Mouse (Mus musculus) G1E (cell line): ENCODE measurements around the gene Galnt17. TPM values are rescaled to one million over a fixed set of nuclear protein-coding genes. Genes with fewer than 3 reads are reported as not detected.

Source experiments
- ATAC-seq: 2 replicates; pipeline ENCODE4 v1.8.0; 2016; ENCODE audit warnings: mild to moderate bottlenecking; ENCODE audit not compliant: insufficient number of reproducible peaks, poor library complexity, low FRiP score, severe bottlenecking; ENCODE audit errors: extremely low read depth
- DNase-seq: peaks from one replicate; pipeline ENCODE4 v3.0.0; 2012; ENCODE audit warnings: low spot score
- H3K27me3 ChIP-seq: 2 replicates; pipeline ENCODE4 v1.6.1; 2012; ENCODE audit warnings: mild to moderate bottlenecking, low read length, inconsistent platforms; ENCODE audit not compliant: insufficient read depth
- H3K36me3 ChIP-seq: replicated peaks from 2 replicates; pipeline ENCODE3; 2012; ENCODE audit warnings: mild to moderate bottlenecking, inconsistent platforms
- H3K4me1 ChIP-seq: 2 replicates; pipeline ENCODE4 v1.6.1; 2012; ENCODE audit warnings: low read depth, low read length, inconsistent platforms, mixed read lengths; ENCODE audit not compliant: insufficient read depth
- H3K4me3 ChIP-seq: 2 replicates; pipeline ENCODE4 v1.5.1; 2012; ENCODE audit warnings: low read depth, mild to moderate bottlenecking, inconsistent platforms, low read length, moderate library complexity, mixed read lengths
- H3K9me3 ChIP-seq: replicated peaks from 2 replicates; pipeline ENCODE4 v1.6.1; 2012; ENCODE audit warnings: inconsistent platforms
- CTCF ChIP-seq: IDR thresholded peaks from 2 replicates; pipeline ENCODE4 v1.5.1; 2012; ENCODE audit warnings: low read depth, low read length, inconsistent platforms, mixed read lengths
- GATA1 ChIP-seq: IDR thresholded peaks from 2 replicates; pipeline ENCODE4 v1.6.1; 2012; ENCODE audit warnings: borderline replicate concordance, low read length, inconsistent platforms, mixed read lengths
- GATA2 ChIP-seq: IDR thresholded peaks from 2 replicates; pipeline ENCODE4 v1.6.1; 2012; ENCODE audit warnings: low read depth, low read length, inconsistent platforms, borderline replicate concordance
- POLR2AphosphoS5 ChIP-seq: IDR thresholded peaks from 2 replicates; pipeline ENCODE4 v1.6.1; 2012; ENCODE audit warnings: low read depth, low read length, inconsistent platforms; ENCODE audit not compliant: insufficient replicate concordance
- TAL1 ChIP-seq: conservative IDR thresholded peaks from 2 replicates; pipeline ENCODE4 v1.6.1; 2012; ENCODE audit warnings: low read depth, low read length, inconsistent platforms, mixed read lengths
- polyA plus RNA-seq: library from polyadenylated mRNA; stranded (reverse); fragments of >175 nt; gene quantifications from 2 replicates; pipeline ENCODE4 v1.2.3, GENCODE M21; 2012
- total RNA-seq, 2 experiments: library from RNA; stranded (forward) in 1 of 2; stranded (reverse) in 1 of 2; fragments of 200-1000 nt in 1 of 2; fragments of >200 nt in 1 of 2; fragmentation: Nextera tagmentation in 1 of 2; gene quantifications; 2 replicates each; pipeline ENCODE4 v1.2.3; 2014 to 2017

Galnt17 gene
- total and polyA plus RNA-seq, 3 experiments: 0.22 TPM; not detected in 2

- no peaks in the 10 kb centered on the region for H3K4me1 ChIP-seq
- H3K4me3 ChIP-seq: no peak overlapping the region
- peaks cover 31% of the 10 kb centered on the region for H3K9me3 ChIP-seq
- H3K27me3 ChIP-seq: no peaks in the 10 kb centered on the region
- DNase-seq (no peak), ATAC-seq (no peak)
- TF ChIP-seq GATA2 (no peak), POLR2AphosphoS5 (no peak), TAL1 (no peak), GATA1 (no peak), CTCF (no peak)
- no peaks in the 10 kb centered on the region for H3K36me3 ChIP-seq
Measured at GRCm38 (mm10) chr5:131201146-131201545, 107.2 kb downstream of the Galnt17 start.

GRCm38 (mm10) chr5:131192311-131192710, 116.0 kb downstream of the Galnt17 start:
- H3K36me3 ChIP-seq: no peaks in the 10 kb centered on the region
- no peak overlapping the region for H3K4me3 ChIP-seq
- DNase-seq (no peak), ATAC-seq (no peak)
- no peaks in the 10 kb centered on the region for H3K27me3 ChIP-seq
- peaks cover 55% of the 10 kb centered on the region for H3K9me3 ChIP-seq
- TF ChIP-seq GATA2 (no peak), GATA1 (no peak), CTCF (no peak), POLR2AphosphoS5 (no peak), TAL1 (no peak)
- H3K4me1 ChIP-seq: no peaks in the 10 kb centered on the region

GRCm38 (mm10) chr5:131184566-131184965, 123.7 kb downstream of the Galnt17 start:
- Histone ChIP-seq H3K27me3 (no peaks in the 10 kb centered on the region), H3K9me3 (peaks cover 48% of the 10 kb centered on the region), H3K4me3 (no peak overlapping the region), H3K4me1 (no peaks in the 10 kb centered on the region), H3K36me3 (no peaks in the 10 kb centered on the region)
- ATAC-seq (no peak), DNase-seq (no peak)
- TF ChIP-seq GATA2 (no peak), CTCF (no peak), GATA1 (no peak)

GRCm38 (mm10) chr5:131181231-131181630, 127.1 kb downstream of the Galnt17 start:
- DNase-seq (no peak), ATAC-seq (no peak)
- no peaks in the 10 kb centered on the region for H3K4me1 ChIP-seq
- peaks cover 39% of the 10 kb centered on the region for H3K9me3 ChIP-seq
- TF ChIP-seq GATA1 (no peak), CTCF (no peak), TAL1 (no peak), GATA2 (no peak), POLR2AphosphoS5 (no peak)
- no peaks in the 10 kb centered on the region for H3K36me3 ChIP-seq
- no peak overlapping the region for H3K4me3 ChIP-seq
- no peaks in the 10 kb centered on the region for H3K27me3 ChIP-seq

- no peak for DNase-seq
Measured at GRCm38 (mm10) chr5:131180756-131181155, 127.5 kb downstream of the Galnt17 start.

GRCm38 (mm10) chr5:131177851-131178250, 130.4 kb downstream of the Galnt17 start:
- Histone ChIP-seq H3K27me3 (no peaks in the 10 kb centered on the region), H3K4me3 (no peak overlapping the region), H3K36me3 (no peaks in the 10 kb centered on the region), H3K9me3 (peaks cover 35% of the 10 kb centered on the region), H3K4me1 (no peaks in the 10 kb centered on the region)
- TF ChIP-seq CTCF (no peak), POLR2AphosphoS5 (no peak), GATA1 (no peak), TAL1 (no peak), GATA2 (no peak)
- ATAC-seq (no peak), DNase-seq (no peak)

More at GRCm38 (mm10) chr5:131180756-131181155, 127.5 kb downstream of the Galnt17 start:
- H3K27me3 ChIP-seq: no peaks in the 10 kb centered on the region
- TF ChIP-seq GATA1 (no peak), POLR2AphosphoS5 (no peak), TAL1 (no peak), CTCF (no peak), GATA2 (no peak)
- no peak for ATAC-seq
- H3K36me3 ChIP-seq: no peaks in the 10 kb centered on the region
- H3K4me3 ChIP-seq: no peak overlapping the region
- H3K9me3 ChIP-seq: peaks cover 34% of the 10 kb centered on the region
- no peaks in the 10 kb centered on the region for H3K4me1 ChIP-seq
